Mouse (Mus musculus): ENCODE data around the gene Agbl1. TPM values are rescaled to one million over a fixed set of nuclear protein-coding genes. Genes with fewer than 3 reads are reported as not detected.

The Agbl1 gene
- polyA plus RNA-seq, 1 experiment: 0.09 TPM

- no peak for TF ChIP-seq CTCF (conservative IDR thresholded peaks at IDR 0.05; ENCODE audit: insufficient read depth, insufficient read length, low read depth, low read length)
- no peak for TF ChIP-seq POLR2A (IDR thresholded peaks at IDR 0.05; ENCODE audit: low read depth, low read length)
- DNase-seq: no peak
- no peaks in the 10 kb centered on the region for H3K27me3 ChIP-seq (replicated peaks; ENCODE audit: control insufficient read depth, insufficient read depth, low read length)
- no peaks in the 10 kb centered on the region for H3K4me1 ChIP-seq (ENCODE audit: control insufficient read depth, insufficient read depth, low read length)
- no peak overlapping the region for H3K27ac ChIP-seq (ENCODE audit: insufficient read depth, low read depth, low read length)
- H3K4me3 ChIP-seq (ENCODE audit: insufficient read depth, low read depth, low read length): no peak overlapping the region
- WGBS: 69% methylated on average over 3 of the region's 3 CpGs
- no peaks in the 10 kb centered on the region for H3K36me3 ChIP-seq (ENCODE audit: control insufficient read depth, insufficient read depth, low read length)
Measured at GRCm38 (mm10) chr7:76416084-76416597, 186.5 kb downstream of the Agbl1 start.

GRCm38 (mm10) chr7:76438581-76438980 is 208.9 kb downstream of the Agbl1 start:
- no peaks in the 10 kb centered on the region for H3K4me1 ChIP-seq (ENCODE audit: control insufficient read depth, insufficient read depth, low read length)
- no peak for TF ChIP-seq CTCF (conservative IDR thresholded peaks at IDR 0.05; ENCODE audit: insufficient read depth, insufficient read length, low read depth, low read length)
- TF ChIP-seq POLR2A (IDR thresholded peaks at IDR 0.05; ENCODE audit: low read depth, low read length): no peak
- H3K27ac ChIP-seq (ENCODE audit: insufficient read depth, low read depth, low read length): no peak overlapping the region
- no peaks in the 10 kb centered on the region for H3K36me3 ChIP-seq (ENCODE audit: control insufficient read depth, insufficient read depth, low read length)
- H3K4me3 ChIP-seq (ENCODE audit: insufficient read depth, low read depth, low read length): no peak overlapping the region
- no peaks in the 10 kb centered on the region for H3K27me3 ChIP-seq (replicated peaks; ENCODE audit: control insufficient read depth, insufficient read depth, low read length)
- DNase-seq: no peak

- Histone ChIP-seq H3K27me3 (replicated peaks; ENCODE audit: control insufficient read depth, insufficient read depth, low read length) (no peaks in the 10 kb centered on the region), H3K27ac (ENCODE audit: insufficient read depth, low read depth, low read length) (no peak overlapping the region), H3K36me3 (ENCODE audit: control insufficient read depth, insufficient read depth, low read length) (no peaks in the 10 kb centered on the region), H3K4me3 (ENCODE audit: insufficient read depth, low read depth, low read length) (no peak overlapping the region), H3K4me1 (ENCODE audit: control insufficient read depth, insufficient read depth, low read length) (no peaks in the 10 kb centered on the region)
- 79% methylated on average over 4 of the region's 4 CpGs for WGBS
- TF ChIP-seq CTCF (conservative IDR thresholded peaks at IDR 0.05; ENCODE audit: insufficient read depth, insufficient read length, low read depth, low read length) (no peak), POLR2A (IDR thresholded peaks at IDR 0.05; ENCODE audit: low read depth, low read length) (no peak)
- DNase-seq: no peak
Measured at GRCm38 (mm10) chr7:76438988-76439387, 209.3 kb downstream of the Agbl1 start.

GRCm38 (mm10) chr7:76462361-76463001 is 232.8 kb downstream of the Agbl1 start:
- 41% methylated on average over 5 of the region's 5 CpGs for WGBS
- Histone ChIP-seq H3K36me3 (ENCODE audit: control insufficient read depth, insufficient read depth, low read length) (no peaks in the 10 kb centered on the region), H3K4me1 (ENCODE audit: control insufficient read depth, insufficient read depth, low read length) (no peaks in the 10 kb centered on the region), H3K27me3 (replicated peaks; ENCODE audit: control insufficient read depth, insufficient read depth, low read length) (no peaks in the 10 kb centered on the region), H3K4me3 (ENCODE audit: insufficient read depth, low read depth, low read length) (no peak overlapping the region), H3K27ac (ENCODE audit: insufficient read depth, low read depth, low read length) (no peak overlapping the region)
- TF ChIP-seq POLR2A (IDR thresholded peaks at IDR 0.05; ENCODE audit: low read depth, low read length) (no peak), CTCF (conservative IDR thresholded peaks at IDR 0.05; ENCODE audit: insufficient read depth, insufficient read length, low read depth, low read length) (no peak)
- no peak for DNase-seq

GRCm38 (mm10) chr7:76466427-76466826 is 236.7 kb downstream of the Agbl1 start:
- H3K4me3 ChIP-seq (ENCODE audit: insufficient read depth, low read depth, low read length): no peak overlapping the region
- 69% methylated on average over 2 of the region's 2 CpGs for WGBS
- no peak overlapping the region for H3K27ac ChIP-seq (ENCODE audit: insufficient read depth, low read depth, low read length)
- no peak for DNase-seq
- no peak for TF ChIP-seq CTCF (conservative IDR thresholded peaks at IDR 0.05; ENCODE audit: insufficient read depth, insufficient read length, low read depth, low read length)
- no peaks in the 10 kb centered on the region for H3K36me3 ChIP-seq (ENCODE audit: control insufficient read depth, insufficient read depth, low read length)
- no peaks in the 10 kb centered on the region for H3K4me1 ChIP-seq (ENCODE audit: control insufficient read depth, insufficient read depth, low read length)
- no peaks in the 10 kb centered on the region for H3K27me3 ChIP-seq (replicated peaks; ENCODE audit: control insufficient read depth, insufficient read depth, low read length)

GRCm38 (mm10) chr7:76474233-76474632 is 244.5 kb downstream of the Agbl1 start:
- H3K4me1 ChIP-seq (ENCODE audit: control insufficient read depth, insufficient read depth, low read length): no peaks in the 10 kb centered on the region
- no peak for DNase-seq
- H3K27me3 ChIP-seq (replicated peaks; ENCODE audit: control insufficient read depth, insufficient read depth, low read length): no peaks in the 10 kb centered on the region
- TF ChIP-seq CTCF (conservative IDR thresholded peaks at IDR 0.05; ENCODE audit: insufficient read depth, insufficient read length, low read depth, low read length) (no peak), POLR2A (IDR thresholded peaks at IDR 0.05; ENCODE audit: low read depth, low read length) (no peak)
- H3K27ac ChIP-seq (ENCODE audit: insufficient read depth, low read depth, low read length): no peak overlapping the region
- H3K4me3 ChIP-seq (ENCODE audit: insufficient read depth, low read depth, low read length): no peak overlapping the region
- 17% methylated on average over 6 of the region's 6 CpGs for WGBS
- no peaks in the 10 kb centered on the region for H3K36me3 ChIP-seq (ENCODE audit: control insufficient read depth, insufficient read depth, low read length)

- H3K27ac ChIP-seq (ENCODE audit: insufficient read depth, low read depth, low read length): no peak overlapping the region
- no peaks in the 10 kb centered on the region for H3K36me3 ChIP-seq (ENCODE audit: control insufficient read depth, insufficient read depth, low read length)
- H3K4me1 ChIP-seq (ENCODE audit: control insufficient read depth, insufficient read depth, low read length): no peaks in the 10 kb centered on the region
- no peak for DNase-seq
- H3K27me3 ChIP-seq (replicated peaks; ENCODE audit: control insufficient read depth, insufficient read depth, low read length): no peaks in the 10 kb centered on the region
- no peak overlapping the region for H3K4me3 ChIP-seq (ENCODE audit: insufficient read depth, low read depth, low read length)
- TF ChIP-seq POLR2A (IDR thresholded peaks at IDR 0.05; ENCODE audit: low read depth, low read length): no peak
- no peak for TF ChIP-seq CTCF (conservative IDR thresholded peaks at IDR 0.05; ENCODE audit: insufficient read depth, insufficient read length, low read depth, low read length)
- 43% methylated on average over 2 of the region's 2 CpGs for WGBS
Measured at GRCm38 (mm10) chr7:76485546-76485945, 255.9 kb downstream of the Agbl1 start.

Measured in kidney, adult 2 months (tissue).